Mouse (Mus musculus) MEL (cell line): ENCODE results near the gene Akt1. TPM values are rescaled to one million over a fixed set of nuclear protein-coding genes. Genes with fewer than 3 reads are reported as not detected.

Experiments used
- DNase-seq: peaks from one replicate; pipeline ENCODE4 v3.0.0; 2011; ENCODE audit warnings: low read depth, low spot score
- H3K27ac ChIP-seq: 2 replicates; pipeline ENCODE4 v1.5.1; 2012; ENCODE audit warnings: low read depth, mild to moderate bottlenecking, control low read depth, low read length, moderate library complexity; ENCODE audit not compliant: control insufficient read depth
- H3K27me3 ChIP-seq, 2 experiments: fragments of 150-350 bp in 1 of 2; sonication (generic) in 1 of 2; 2 replicates each; pipeline ENCODE4 v1.6.1; 2012; ENCODE audit warnings: low read length in 2 of 2, mild to moderate bottlenecking in 2 of 2, improper control_type of control experiment in 1 of 2, moderate library complexity in 1 of 2; ENCODE audit not compliant: insufficient read depth in 2 of 2, control insufficient read depth in 1 of 2
- H3K36me3 ChIP-seq, 2 experiments: 2 replicates each; pipeline ENCODE4 v1.6.1; 2012 to 2014; ENCODE audit warnings: low read length in 2 of 2, improper control_type of control experiment in 1 of 2, inconsistent platforms in 1 of 2, mild to moderate bottlenecking in 1 of 2; ENCODE audit not compliant: insufficient read depth in 2 of 2, control insufficient read depth in 1 of 2
- H3K4me1 ChIP-seq, 2 experiments: fragments of 150-350 bp in 1 of 2; sonication (generic) in 1 of 2; 2 replicates each; pipeline ENCODE4 v1.6.1; 2012; ENCODE audit warnings: low read length in 2 of 2, improper control_type of control experiment in 1 of 2, mild to moderate bottlenecking in 1 of 2; ENCODE audit not compliant: insufficient read depth in 2 of 2, control insufficient read depth in 1 of 2
- H3K4me3 ChIP-seq, 2 experiments: fragments of 150-350 bp in 1 of 2; sonication (generic) in 1 of 2; 2 replicates each; pipeline ENCODE4 v1.5.1; 2012; ENCODE audit warnings: low read depth in 2 of 2, low read length in 2 of 2, mild to moderate bottlenecking in 2 of 2, moderate library complexity in 2 of 2, control low read depth in 1 of 2, improper control_type of control experiment in 1 of 2; ENCODE audit not compliant: control insufficient read depth in 1 of 2, insufficient read depth in 1 of 2
- H3K79me2 ChIP-seq: 2 replicates; pipeline ENCODE4 v1.6.1; 2012; ENCODE audit warnings: mild to moderate bottlenecking, low read length, moderate library complexity; ENCODE audit not compliant: control insufficient read depth, poor library complexity, insufficient read depth
- H3K9ac ChIP-seq: 2 replicates; pipeline ENCODE4 v1.6.1; 2012; ENCODE audit warnings: low read depth, mild to moderate bottlenecking, control low read depth, low read length, moderate library complexity; ENCODE audit not compliant: control insufficient read depth, poor library complexity, severe bottlenecking
- H3K9me3 ChIP-seq: fragments of 150-350 bp; sonication (generic); replicated peaks from 2 replicates; pipeline ENCODE4 v1.6.1; 2012; ENCODE audit warnings: mild to moderate bottlenecking, low read length, improper control_type of control experiment, moderate library complexity; ENCODE audit not compliant: insufficient read depth
- BHLHE40 ChIP-seq: IDR thresholded peaks from 2 replicates; pipeline ENCODE4 v1.6.1; 2012; ENCODE audit warnings: low read depth, mild to moderate bottlenecking, inconsistent platforms, low read length, improper control_type of control experiment, borderline replicate concordance
- CTCF ChIP-seq, 3 experiments: IDR thresholded peaks in 2 of 3; conservative IDR thresholded peaks in 1 of 3; 2 replicates each; pipeline ENCODE4 v1.5.1; 2011 to 2012; ENCODE audit warnings: low read length in 3 of 3, low read depth in 2 of 3, mild to moderate bottlenecking in 2 of 3, improper control_type of control experiment in 1 of 3, inconsistent platforms in 1 of 3, mixed read lengths in 1 of 3, moderate library complexity in 1 of 3; ENCODE audit not compliant: control insufficient read depth in 1 of 3, insufficient read depth in 1 of 3, poor library complexity in 1 of 3, severe bottlenecking in 1 of 3
- EP300 ChIP-seq, 2 experiments: IDR thresholded peaks; 2 replicates each; pipeline ENCODE4 v1.6.1; 2011; ENCODE audit warnings: improper control_type of control experiment in 2 of 2, low read length in 2 of 2, low read depth in 1 of 2, mild to moderate bottlenecking in 1 of 2
- GATA1 ChIP-seq: IDR thresholded peaks from 2 replicates; pipeline ENCODE4 v1.6.1; 2011; ENCODE audit warnings: low read depth, low read length, improper control_type of control experiment
- JUND ChIP-seq: IDR thresholded peaks from 2 replicates; pipeline ENCODE4 v1.6.1; 2011; ENCODE audit warnings: low read depth, mild to moderate bottlenecking, improper control_type of control experiment, low read length
- NELFE ChIP-seq: IDR thresholded peaks from 2 replicates; pipeline ENCODE4 v1.6.1; 2011; ENCODE audit warnings: low read depth, low read length, improper control_type of control experiment
- NRF1 ChIP-seq: IDR thresholded peaks from 2 replicates; pipeline ENCODE4 v1.6.1; 2014; ENCODE audit warnings: low read depth, mild to moderate bottlenecking, inconsistent platforms, low read length, improper control_type of control experiment, moderate library complexity; ENCODE audit not compliant: poor library complexity, insufficient read depth, severe bottlenecking
- SMC3 ChIP-seq: IDR thresholded peaks from 2 replicates; pipeline ENCODE4 v1.6.1; 2011; ENCODE audit warnings: low read depth, low read length, improper control_type of control experiment
- ZMIZ1 ChIP-seq: IDR thresholded peaks from 2 replicates; pipeline ENCODE4 v1.6.1; 2012; ENCODE audit warnings: low read depth, mild to moderate bottlenecking, inconsistent platforms, low read length, improper control_type of control experiment, moderate library complexity
- ZNF384 ChIP-seq: IDR thresholded peaks from 2 replicates; pipeline ENCODE4 v1.6.1; 2012; ENCODE audit warnings: low read depth, mild to moderate bottlenecking, inconsistent platforms, low read length, improper control_type of control experiment
- polyA plus RNA-seq, 2 experiments: library from polyadenylated mRNA; stranded (reverse) in 1 of 2; unstranded in 1 of 2; fragments of >175 nt in 1 of 2; fragments of >200 nt in 1 of 2; gene quantifications; 2 replicates each; pipeline versions ENCODE4 v1.2.1 to v1.2.4; 2012; ENCODE audit warnings: low replicate concordance in 2 of 2, low read depth in 1 of 2; ENCODE audit not compliant: insufficient read length in 2 of 2, insufficient read depth in 1 of 2, missing spikeins in 1 of 2
- total RNA-seq: library from RNA; depleted of rRNA; stranded (reverse); fragments of 300-350 nt; gene quantifications from 2 replicates; pipeline ENCODE4 v1.2.3, GENCODE M21; 2012

Gene Akt1
- total and polyA plus RNA-seq, 3 experiments = 322 to 827 (median 764) TPM

- peaks cover 6% of the 10 kb centered on the region; the same call in 1 of the 2 replicates for H3K79me2 ChIP-seq
- peak overlapping the region; percentile 73 for H3K9ac ChIP-seq
- H3K27ac ChIP-seq = peak overlapping the region; percentile 61
- no peaks in the 10 kb centered on the region for H3K27me3 ChIP-seq
- H3K4me1 ChIP-seq = peaks cover 22 to 43% of the 10 kb centered on the region in 2 experiments
- H3K9me3 ChIP-seq = no peaks in the 10 kb centered on the region
- peak overlapping the region; percentile 56 to 64 for H3K4me3 ChIP-seq
- TF ChIP-seq EP300 (IDR thresholded peaks at IDR 0.05; ENCODE audit: low read depth in 1 of 2, low read length in 2 of 2) (no peak), GATA1 (peak; percentile 76; the same call in 1 of the 2 replicates)
- TF ChIP-seq, all 39 proteins: peak for 1
- H3K36me3 ChIP-seq = peaks cover 0 to 29% of the 10 kb centered on the region in 2 experiments; a peak in 2 of 4 replicates
- peak; percentile 79 for DNase-seq
These were observed 55.6 kb downstream of the Akt1 start for GRCm38 (mm10) chr12:112618981-112619685.

- H3K27me3 ChIP-seq = no peaks in the 10 kb centered on the region
These were observed 56.7 kb downstream of the Akt1 start for GRCm38 (mm10) chr12:112617898-112618380.

GRCm38 (mm10) chr12:112617184-112617583 lies 57.5 kb downstream of the Akt1 start:
- no peaks in the 10 kb centered on the region for H3K9me3 ChIP-seq
- H3K27ac ChIP-seq = peak overlapping the region; percentile 57

More at GRCm38 (mm10) chr12:112617898-112618380, 56.7 kb downstream of the Akt1 start:
- peak; percentile 100 for DNase-seq
- H3K79me2 ChIP-seq = peaks cover 6% of the 10 kb centered on the region; the same call in 1 of the 2 replicates
- peak overlapping the region; percentile 61 for H3K27ac ChIP-seq
- H3K4me1 ChIP-seq = peaks cover 17 to 36% of the 10 kb centered on the region in 2 experiments
- peaks cover 0 to 26% of the 10 kb centered on the region in 2 experiments; a peak in 2 of 4 replicates for H3K36me3 ChIP-seq
- no peaks in the 10 kb centered on the region for H3K9me3 ChIP-seq
- no peak for TF ChIP-seq BHLHE40
- no peak for TF ChIP-seq NRF1
- no peak for TF ChIP-seq CTCF (IDR thresholded peaks at IDR 0.05 in 2 of 3, conservative IDR thresholded peaks at IDR 0.05 in 1 of 3; ENCODE audit: control insufficient read depth in 1 of 3, insufficient read depth in 1 of 3, low read depth in 2 of 3, low read length in 3 of 3, poor library complexity in 1 of 3, severe bottlenecking in 1 of 3)
- TF ChIP-seq ZNF384 = no peak
- TF ChIP-seq NELFE = no peak
- TF ChIP-seq JUND = no peak
- peak; percentile 69; the same call in 1 of the 2 replicates for TF ChIP-seq GATA1
- peak overlapping the region; percentile 73 for H3K9ac ChIP-seq
- peak overlapping the region in 1 of 2 experiments; percentile 56; a peak in 2 of 4 replicates for H3K4me3 ChIP-seq

More at GRCm38 (mm10) chr12:112617184-112617583, 57.5 kb downstream of the Akt1 start:
- TF ChIP-seq ZMIZ1 (no peak), GATA1 (peak; percentile 39; the same call in 1 of the 2 replicates), SMC3 (no peak)
- TF ChIP-seq, all 39 proteins: peak for 1
- peaks cover 6% of the 10 kb centered on the region; the same call in 1 of the 2 replicates for H3K79me2 ChIP-seq
- peaks cover 0 to 26% of the 10 kb centered on the region in 2 experiments; a peak in 2 of 4 replicates for H3K36me3 ChIP-seq
- peaks cover 17 to 36% of the 10 kb centered on the region in 2 experiments for H3K4me1 ChIP-seq
- peak overlapping the region; percentile 42 for H3K9ac ChIP-seq
- DNase-seq = peak; percentile 96
- no peak overlapping the region for H3K4me3 ChIP-seq
- H3K27me3 ChIP-seq = no peaks in the 10 kb centered on the region
